Mouse (Mus musculus) olfactory bulb, adult 2 months (tissue): Measurements from ENCODE around the gene Uhrf1bp1l. TPM values are rescaled to one million over a fixed set of nuclear protein-coding genes. Genes with fewer than 3 reads are reported as not detected.
A peak's percentile ranks its signal among the peaks of the same experiment; 100 is the strongest.

ENCODE experiments used
- H3K27ac ChIP-seq: fragments of 200-500 bp; 2 replicates; pipeline ENCODE4 v1.5.1; 2012; ENCODE audit warnings: low read depth, low read length; ENCODE audit not compliant: insufficient read depth
- H3K4me1 ChIP-seq: fragments of 200-500 bp; 2 replicates; pipeline ENCODE4 v1.6.1; 2012; ENCODE audit warnings: low read length; ENCODE audit not compliant: control insufficient read depth, insufficient read depth
- H3K4me3 ChIP-seq: fragments of 200-500 bp; 2 replicates; pipeline ENCODE4 v1.5.1; 2012; ENCODE audit warnings: mild to moderate bottlenecking, low read depth, low read length, moderate library complexity; ENCODE audit not compliant: insufficient read depth
- CTCF ChIP-seq: fragments of 200-500 bp; IDR thresholded peaks from 2 replicates; pipeline ENCODE4 v1.5.1; 2012; ENCODE audit warnings: low read depth, mild to moderate bottlenecking, low read length, moderate library complexity; ENCODE audit not compliant: insufficient read depth
- POLR2A ChIP-seq: fragments of 200-500 bp; IDR thresholded peaks from 2 replicates; pipeline ENCODE4 v1.6.1; 2012; ENCODE audit warnings: mild to moderate bottlenecking, low read depth, low read length, moderate library complexity; ENCODE audit not compliant: insufficient read depth
- WGBS: fragments of 180-500 bp; shearing (Covaris S2); methylation state at CpG from one replicate; pipeline ENCODE4 v1.1.7; 2018; 5-methylcytosine and 5-hydroxymethylcytosine counted together
- polyA plus RNA-seq: library from polyadenylated mRNA; stranded (reverse); fragments of >200 nt; gene quantifications from 2 replicates; pipeline ENCODE4 v1.2.4, GENCODE M21; 2012; ENCODE audit warnings: low replicate concordance; ENCODE audit not compliant: missing spikeins, insufficient read depth, insufficient read length

Gene Uhrf1bp1l
- polyA plus RNA-seq, 1 experiment: 264 TPM

DNA sequence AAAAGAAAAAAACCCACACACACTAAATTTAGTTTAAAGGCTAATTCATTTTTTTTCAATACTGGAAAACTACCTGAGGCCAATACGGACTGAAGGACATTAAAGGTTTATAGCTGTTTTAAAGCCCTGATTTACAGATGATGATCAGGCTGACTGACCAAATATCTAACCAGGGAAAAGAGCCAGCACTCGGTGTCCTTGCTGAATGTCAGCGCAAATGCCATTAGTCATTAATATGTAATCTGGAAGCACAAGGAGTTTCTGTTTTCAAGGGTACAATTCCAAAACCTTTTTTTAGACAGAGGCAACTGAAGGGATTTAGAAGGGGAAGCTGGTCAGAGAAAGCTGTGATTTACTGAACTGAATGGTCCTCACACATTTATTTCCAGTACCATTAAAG is 24.0 kb upstream of the Uhrf1bp1l start:
- TF ChIP-seq POLR2A (no peak), CTCF (no peak)
- 74% methylated on average over 3 of the region's 3 CpGs for WGBS
- H3K4me1 ChIP-seq: peaks cover 3% of the 10 kb centered on the region; the same call in 1 of the 2 replicates

DNA sequence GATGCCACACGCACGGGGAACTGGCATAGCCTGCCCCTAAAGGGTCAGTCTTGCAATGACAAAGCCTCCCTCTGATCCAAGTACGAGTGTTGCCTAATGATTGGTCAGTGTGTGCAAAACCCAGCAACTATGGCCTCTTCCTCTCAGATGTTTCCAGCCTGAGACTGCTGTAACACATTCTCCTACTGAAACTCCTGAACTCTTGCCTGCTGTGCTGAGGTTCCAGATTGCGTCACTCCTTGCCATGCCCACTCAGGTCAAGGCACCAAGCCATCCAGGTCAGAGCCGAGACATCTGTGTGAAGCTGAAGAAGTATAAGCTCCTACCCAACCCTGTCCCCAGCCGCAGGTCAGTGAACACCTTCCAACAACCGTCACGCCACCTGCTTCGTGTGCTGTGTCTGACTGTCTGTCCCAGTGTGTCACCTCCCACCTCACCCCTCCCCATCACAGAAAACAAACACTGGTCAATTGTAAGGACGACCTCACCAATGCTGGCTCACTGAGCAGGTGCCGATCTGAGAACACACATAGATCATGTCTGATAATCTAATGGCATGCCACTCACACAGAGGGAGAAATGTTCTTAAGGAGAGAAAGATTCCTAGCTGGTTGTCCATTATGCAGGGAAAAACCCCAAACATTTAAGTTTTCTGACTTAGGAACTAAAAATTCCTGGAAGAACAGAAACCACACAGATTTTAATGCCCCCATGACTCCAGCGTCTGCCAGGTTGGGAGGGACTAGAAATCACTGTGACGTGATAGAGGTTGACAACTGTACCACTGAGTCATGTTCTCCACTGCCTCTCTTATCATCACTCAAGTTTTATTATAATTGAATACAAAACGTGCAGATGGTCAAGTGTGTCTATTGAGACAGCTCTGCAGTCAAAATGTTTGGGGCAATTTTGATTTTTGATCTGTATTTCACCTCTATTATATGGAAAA is 22.3 kb upstream of the Uhrf1bp1l start:
- 90% methylated on average over 14 of the region's 14 CpGs for WGBS
- Histone ChIP-seq H3K4me3 (no peak overlapping the region), H3K4me1 (peaks cover 3% of the 10 kb centered on the region; the same call in 1 of the 2 replicates), H3K27ac (no peak overlapping the region)
- TF ChIP-seq CTCF (no peak), POLR2A (no peak)

More for the DNA sequence above, 24.0 kb upstream of the Uhrf1bp1l start:
- Histone ChIP-seq H3K4me3 (no peak overlapping the region), H3K27ac (no peak overlapping the region)

DNA sequence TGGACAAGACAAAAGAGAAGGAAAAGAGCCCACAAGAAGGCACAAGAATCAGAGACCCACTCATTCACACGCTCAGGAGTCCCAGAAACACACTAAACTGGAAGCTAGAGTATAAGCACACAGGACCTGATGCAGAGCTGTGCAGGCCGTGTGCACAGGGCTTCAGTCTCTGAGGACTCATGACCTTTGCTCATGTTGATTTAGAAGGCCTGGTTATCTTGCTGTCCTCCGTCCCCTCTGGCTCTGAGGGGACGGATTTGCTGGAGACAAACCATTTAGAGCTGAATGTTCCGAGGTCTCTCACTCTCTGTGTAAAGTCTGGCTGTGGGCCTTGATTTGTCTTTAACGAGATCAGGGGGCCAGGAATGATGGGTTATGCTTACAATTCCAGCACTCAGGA is 14.4 kb upstream of the Uhrf1bp1l start:
- H3K27ac ChIP-seq: no peak overlapping the region
- no peaks in the 10 kb centered on the region for H3K4me1 ChIP-seq
- WGBS: 79% methylated on average over 6 of the region's 6 CpGs
- TF ChIP-seq POLR2A (no peak), CTCF (no peak)
- H3K4me3 ChIP-seq: no peak overlapping the region

DNA sequence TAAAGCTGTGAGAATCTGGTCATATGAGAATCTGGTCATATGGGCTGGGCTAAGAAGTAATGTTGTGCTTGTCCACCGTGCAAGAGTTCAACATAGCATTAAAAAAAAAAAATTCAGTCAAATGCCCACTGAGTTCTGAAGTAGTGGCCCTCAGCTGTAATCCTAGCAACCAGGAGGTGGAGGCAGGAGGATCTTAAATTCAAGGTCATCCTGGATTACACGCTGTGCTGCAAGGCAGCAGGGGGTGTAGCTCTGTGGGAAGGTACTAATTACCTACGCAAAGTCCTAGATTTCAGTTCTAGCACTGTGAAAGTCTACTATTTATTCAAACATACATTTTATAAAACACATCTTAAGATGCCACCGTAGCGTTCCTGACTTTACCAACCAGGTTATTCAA is 13.4 kb upstream of the Uhrf1bp1l start:
- 3% methylated on average over 5 of the region's 5 CpGs for WGBS
- H3K4me1 ChIP-seq: no peaks in the 10 kb centered on the region
- peak overlapping the region; percentile 78; the same call in 1 of the 2 replicates for H3K4me3 ChIP-seq
- H3K27ac ChIP-seq: no peak overlapping the region
- TF ChIP-seq CTCF (no peak), POLR2A (no peak)

DNA sequence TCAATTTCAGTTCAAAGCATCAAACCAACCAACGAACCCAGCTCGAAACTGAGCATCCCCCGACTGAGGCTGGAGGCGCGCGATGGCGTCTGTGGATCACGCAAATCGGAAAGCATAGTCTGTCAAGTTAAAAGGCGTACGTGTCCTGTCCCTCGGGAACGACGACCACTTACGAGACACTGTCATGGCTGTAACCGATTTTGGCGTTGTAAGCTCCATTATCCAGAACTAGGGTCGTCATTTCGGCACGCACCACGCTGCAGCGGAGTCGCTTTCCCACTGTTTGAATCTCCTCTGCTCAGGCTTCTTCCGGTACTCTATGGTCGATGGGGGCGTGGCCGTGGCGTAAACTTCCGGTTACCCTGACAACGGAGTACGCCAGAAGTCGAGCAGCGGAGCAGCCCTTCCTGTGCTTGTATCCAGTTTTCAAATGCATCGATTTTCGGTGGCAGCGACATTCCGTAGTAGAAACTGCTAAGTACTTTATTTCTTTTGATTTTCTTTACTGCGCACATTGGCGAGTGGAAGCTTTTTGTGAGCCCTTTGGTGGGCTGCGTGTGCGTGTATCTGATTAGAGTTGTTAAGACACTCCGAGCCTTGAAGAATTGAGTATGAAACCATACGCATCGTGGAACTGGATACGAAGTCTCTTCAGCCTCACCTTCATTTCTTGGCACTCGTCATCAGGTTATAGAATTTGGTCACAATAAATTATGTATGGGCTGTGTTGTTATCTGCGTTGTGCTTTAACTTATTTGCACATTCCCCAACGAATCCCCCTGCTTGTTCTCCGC is 12.6 kb upstream of the Uhrf1bp1l start, which contains the start of gene Actr6:
Gene Actr6, minus strand, starts transcription at position 295 of the 794 bp plus-strand sequence.
- no peak for TF ChIP-seq CTCF
- TF ChIP-seq POLR2A: peak; percentile 78
- Histone ChIP-seq H3K4me3 (peak within 1 kb of the TSS; percentile 78), H3K27ac (peak within 1 kb of the TSS; percentile 28; the same call in 1 of the 2 replicates), H3K4me1 (no peaks in the 10 kb centered on the region)
- WGBS: under 1% methylated on average over 49 of the region's 49 CpGs

DNA sequence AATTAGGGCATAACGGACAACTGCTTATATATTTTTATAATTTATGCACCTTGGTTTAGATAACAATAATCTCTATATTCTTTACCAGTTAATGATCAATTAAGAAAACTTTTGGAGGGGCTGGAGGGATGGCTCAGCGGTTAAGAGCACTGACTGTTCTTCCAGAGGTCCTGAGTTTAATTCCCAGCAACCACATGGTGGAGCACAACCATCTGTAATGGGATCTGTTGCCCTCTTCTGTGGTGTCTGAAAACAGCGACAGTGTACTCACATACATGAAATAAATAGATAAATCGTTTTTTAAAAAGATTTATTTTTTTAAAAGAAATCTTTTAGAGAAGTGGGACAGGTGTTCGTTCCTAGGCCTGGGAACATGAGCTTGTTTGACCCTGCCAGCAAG is 7.7 kb upstream of the Uhrf1bp1l start:
- H3K27ac ChIP-seq: no peak overlapping the region
- H3K4me1 ChIP-seq: no peaks in the 10 kb centered on the region
- WGBS: 42% methylated on average over 5 of the region's 5 CpGs
- TF ChIP-seq CTCF: no peak
- TF ChIP-seq POLR2A: no peak
- H3K4me3 ChIP-seq: no peak overlapping the region

DNA sequence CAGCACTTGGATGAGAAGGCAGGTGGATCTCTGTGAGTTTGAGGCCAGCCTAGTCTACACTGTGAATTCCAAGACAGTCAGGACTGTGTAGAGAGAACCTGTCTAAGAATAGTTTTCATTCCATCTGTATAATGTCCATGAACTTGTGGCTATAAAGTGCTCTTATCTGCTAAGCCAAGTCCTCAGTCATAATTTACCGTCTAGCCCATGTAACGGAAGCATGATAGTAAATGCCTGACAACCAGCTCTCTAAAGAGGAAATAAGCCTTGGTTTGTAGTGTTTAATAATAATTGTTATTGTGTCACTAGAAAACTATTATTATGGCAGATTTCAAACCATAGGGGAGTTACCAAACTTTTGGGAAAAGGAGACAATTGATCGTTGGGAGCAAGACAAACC is 6.9 kb upstream of the Uhrf1bp1l start:
- Histone ChIP-seq H3K4me3 (no peak overlapping the region), H3K27ac (no peak overlapping the region), H3K4me1 (no peaks in the 10 kb centered on the region)
- 84% methylated on average over 3 of the region's 3 CpGs for WGBS
- no peak for TF ChIP-seq POLR2A
- no peak for TF ChIP-seq CTCF

DNA sequence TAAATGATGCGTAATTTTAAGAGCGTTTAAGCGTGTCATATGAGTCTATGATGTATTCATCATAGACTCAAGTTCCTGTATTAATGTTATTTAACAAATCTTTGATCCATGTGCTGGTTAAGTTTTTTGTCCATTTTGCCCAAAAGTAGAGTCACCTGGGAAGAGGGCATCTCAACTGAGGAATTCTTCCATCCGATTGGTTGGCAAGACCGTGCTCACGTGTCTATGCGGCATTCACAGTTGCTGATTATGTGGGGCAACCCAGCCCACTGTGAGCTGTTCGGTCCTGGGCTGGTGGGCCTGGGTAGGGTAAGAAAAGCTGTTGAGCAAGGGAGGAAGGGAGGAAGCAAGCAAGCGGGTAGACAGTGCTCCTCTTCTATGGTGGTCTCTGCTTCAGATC is 6.4 kb upstream of the Uhrf1bp1l start:
- H3K4me3 ChIP-seq: no peak overlapping the region
- 89% methylated on average over 9 of the region's 9 CpGs for WGBS
- TF ChIP-seq CTCF: no peak
- no peak for TF ChIP-seq POLR2A

DNA sequence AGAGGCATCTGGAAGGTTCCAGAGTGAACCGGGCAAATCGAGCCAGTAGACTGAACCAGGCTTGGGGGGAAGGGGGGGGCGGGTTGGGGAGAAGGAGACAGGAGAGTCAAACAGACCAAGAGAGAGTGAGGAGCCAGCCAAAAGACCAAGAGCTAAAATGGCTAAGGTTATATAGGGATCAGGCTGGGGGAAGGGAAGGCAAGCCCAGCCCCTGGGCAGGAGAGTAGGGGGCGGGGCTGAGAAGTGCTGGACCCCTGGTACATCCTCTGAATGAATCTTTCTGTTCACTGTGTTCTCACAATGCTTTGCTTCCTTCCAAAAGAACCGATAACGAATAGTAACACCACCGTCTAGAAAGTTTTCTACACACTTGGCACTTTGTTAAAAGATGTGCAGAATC is 5.1 kb upstream of the Uhrf1bp1l start:
- Histone ChIP-seq H3K27ac (no peak overlapping the region), H3K4me1 (no peaks in the 10 kb centered on the region), H3K4me3 (no peak overlapping the region)
- WGBS: 29% methylated on average over 7 of the region's 7 CpGs
- TF ChIP-seq CTCF (no peak), POLR2A (no peak)

More for the DNA sequence above, 6.4 kb upstream of the Uhrf1bp1l start:
- no peaks in the 10 kb centered on the region for H3K4me1 ChIP-seq
- no peak overlapping the region for H3K27ac ChIP-seq
